Mouse (Mus musculus) liver, embryonic 14.5 days (tissue): ENCODE data around the gene Slc9b2. TPM values are rescaled to one million over a fixed set of nuclear protein-coding genes. Genes with fewer than 3 reads are reported as not detected.

Source experiments
- ATAC-seq: fragments of 200-750 bp; cut with Nextera tagmentation; 2 replicates; pipeline ENCODE4 v1.8.0; 2017; ENCODE audit warnings: moderate number of reproducible peaks, mild to moderate bottlenecking, moderate library complexity; ENCODE audit not compliant: insufficient read depth
- DNase-seq, 3 experiments: peaks; one replicate each; pipeline ENCODE4 v3.0.0-alpha.2; 2012 to 2013; ENCODE audit warnings: low read depth in 3 of 3, low spot score in 3 of 3
- H3K27ac ChIP-seq: fragments of 300-500 bp; sonication (generic); 2 replicates; pipeline ENCODE4 v1.5.1; 2014; ENCODE audit warnings: moderate library complexity, mild to moderate bottlenecking, control low read depth, inconsistent platforms
- H3K27me3 ChIP-seq: fragments of 300-500 bp; sonication (generic); 2 replicates; pipeline ENCODE4 v1.6.1; 2014; ENCODE audit warnings: mild to moderate bottlenecking, low read length, moderate library complexity; ENCODE audit not compliant: control insufficient read depth, insufficient read depth
- H3K36me3 ChIP-seq: fragments of 300-500 bp; sonication (generic); replicated peaks from 2 replicates; pipeline ENCODE4 v1.6.1; 2014; ENCODE audit warnings: low read depth; ENCODE audit not compliant: control insufficient read depth, insufficient read depth
- H3K4me1 ChIP-seq, 2 experiments: fragments of 200-500 bp in 1 of 2; fragments of 300-500 bp in 1 of 2; sonication (generic) in 1 of 2; replicated peaks; 2 replicates each; pipeline ENCODE4 v1.6.1; 2012 to 2014; ENCODE audit warnings: antibody characterized with exemption in 1 of 2, inconsistent platforms in 1 of 2, low read length in 1 of 2; ENCODE audit not compliant: control insufficient read depth in 2 of 2, insufficient read depth in 2 of 2
- H3K4me2 ChIP-seq: fragments of 300-500 bp; sonication (generic); 2 replicates; pipeline ENCODE4 v1.6.1; 2014; ENCODE audit warnings: low read depth, mild to moderate bottlenecking, control low read depth, moderate library complexity
- H3K4me3 ChIP-seq, 2 experiments: fragments of 200-500 bp in 1 of 2; fragments of 300-500 bp in 1 of 2; sonication (generic) in 1 of 2; 2 replicates each; pipeline ENCODE4 v1.5.1; 2012 to 2014; ENCODE audit warnings: low read depth in 2 of 2, low read length in 2 of 2, mild to moderate bottlenecking in 2 of 2, control low read depth in 1 of 2, inconsistent platforms in 1 of 2, moderate library complexity in 1 of 2; ENCODE audit not compliant: insufficient read depth in 1 of 2
- H3K9ac ChIP-seq: fragments of 300-500 bp; sonication (generic); replicated peaks from 2 replicates; pipeline ENCODE4 v1.6.1; 2014; ENCODE audit warnings: mild to moderate bottlenecking, control low read depth, moderate library complexity
- H3K9me3 ChIP-seq: fragments of 300-500 bp; sonication (generic); 2 replicates; pipeline ENCODE4 v1.6.1; 2016; ENCODE audit warnings: low read length, mixed read lengths; ENCODE audit not compliant: control insufficient read depth
- CTCF ChIP-seq: IDR thresholded peaks from 2 replicates; pipeline ENCODE4 v1.5.1; 2016; ENCODE audit warnings: antibody characterized with exemption, low read depth, control low read depth
- EP300 ChIP-seq: IDR thresholded peaks from 2 replicates; pipeline ENCODE4 v1.6.1; 2016; ENCODE audit warnings: antibody characterized with exemption, low read depth
- WGBS: fragments of 180-500 bp; shearing (Covaris S2); extraction: QIAGEN DNeasy Blood & Tissue Kit; methylation state at CpG from one replicate; pipeline ENCODE4 v1.1.7; 2014; ENCODE audit not compliant: insufficient replicate concordance; 5-methylcytosine and 5-hydroxymethylcytosine counted together
- polyA plus RNA-seq, 2 experiments: library from polyadenylated mRNA; depleted of rRNA in 1 of 2; stranded (reverse) in 1 of 2; unstranded in 1 of 2; fragments of >200 nt; fragmentation: Nextera tagmentation in 1 of 2; extraction: Ambion mirVana in 1 of 2; gene quantifications; 2 replicates each; pipeline versions ENCODE4 v1.2.1 to v1.2.3; 2012 to 2014

The Slc9b2 gene
- polyA plus RNA-seq, 2 experiments = 0.02 to 0.22 TPM

GRCm38 (mm10) chr3:135304566-135304965 is 2.9 kb upstream of the Slc9b2 start:
- Histone ChIP-seq H3K4me3 (no peak overlapping the region), H3K4me2 (no peak overlapping the region), H3K36me3 (no peaks in the 10 kb centered on the region), H3K27ac (no peak overlapping the region), H3K9me3 (no peaks in the 10 kb centered on the region), H3K27me3 (no peaks in the 10 kb centered on the region), H3K4me1 (peaks cover 0 to 3% of the 10 kb centered on the region in 2 experiments; a peak in 1 of 4 replicates), H3K9ac (no peak overlapping the region)
- TF ChIP-seq EP300 (no peak), CTCF (no peak)
- DNase-seq = no peak
- 43% methylated on average over 9 of the region's 9 CpGs for WGBS
- ATAC-seq = no peak

- Histone ChIP-seq H3K9me3 (no peaks in the 10 kb centered on the region), H3K4me1 (no peaks in the 10 kb centered on the region), H3K27me3 (no peaks in the 10 kb centered on the region), H3K36me3 (no peaks in the 10 kb centered on the region), H3K27ac (no peak overlapping the region), H3K9ac (no peak overlapping the region), H3K4me3 (no peak overlapping the region), H3K4me2 (no peak overlapping the region)
- no peak for DNase-seq
- no peak for ATAC-seq
- 15% methylated on average over 2 of the region's 2 CpGs for WGBS
- TF ChIP-seq CTCF (no peak), EP300 (no peak)
These were observed 5.5 kb downstream of the Slc9b2 start for GRCm38 (mm10) chr3:135312916-135313491.

GRCm38 (mm10) chr3:135313727-135314126 is 6.2 kb downstream of the Slc9b2 start:
- H3K36me3 ChIP-seq = no peaks in the 10 kb centered on the region
- WGBS = 61% methylated on average over 2 of the region's 2 CpGs

GRCm38 (mm10) chr3:135314811-135315210 is 7.3 kb downstream of the Slc9b2 start:
- no peak for ATAC-seq

More at GRCm38 (mm10) chr3:135313727-135314126, 6.2 kb downstream of the Slc9b2 start:
- no peaks in the 10 kb centered on the region for H3K9me3 ChIP-seq
- H3K4me2 ChIP-seq = no peak overlapping the region
- no peaks in the 10 kb centered on the region for H3K27me3 ChIP-seq
- DNase-seq = no peak
- ATAC-seq = no peak
- TF ChIP-seq EP300 (no peak), CTCF (no peak)
- no peak overlapping the region for H3K4me3 ChIP-seq
- no peak overlapping the region for H3K27ac ChIP-seq
- H3K4me1 ChIP-seq = no peaks in the 10 kb centered on the region
- no peak overlapping the region for H3K9ac ChIP-seq

GRCm38 (mm10) chr3:135315720-135316425 is 8.4 kb downstream of the Slc9b2 start:
- Histone ChIP-seq H3K4me2 (no peak overlapping the region), H3K9me3 (no peaks in the 10 kb centered on the region), H3K36me3 (no peaks in the 10 kb centered on the region), H3K27me3 (no peaks in the 10 kb centered on the region), H3K4me1 (no peaks in the 10 kb centered on the region), H3K9ac (no peak overlapping the region), H3K27ac (no peak overlapping the region), H3K4me3 (no peak overlapping the region)
- no peak for ATAC-seq
- WGBS = 68% methylated on average over 9 of the region's 9 CpGs
- no peak for DNase-seq
- TF ChIP-seq EP300 (no peak), CTCF (0 out of 2 replicates have a peak, but pooled peaks have one; percentile 10)

More at GRCm38 (mm10) chr3:135314811-135315210, 7.3 kb downstream of the Slc9b2 start:
- Histone ChIP-seq H3K9ac (no peak overlapping the region), H3K27ac (no peak overlapping the region), H3K4me3 (no peak overlapping the region), H3K36me3 (no peaks in the 10 kb centered on the region), H3K4me1 (no peaks in the 10 kb centered on the region), H3K4me2 (no peak overlapping the region), H3K9me3 (no peaks in the 10 kb centered on the region), H3K27me3 (no peaks in the 10 kb centered on the region)
- 54% methylated on average over 2 of the region's 2 CpGs for WGBS
- no peak for DNase-seq
- TF ChIP-seq EP300 (no peak), CTCF (no peak)
